Mouse (Mus musculus) lung, postnatal 10 days (tissue): ENCODE data around the gene Nf2.

Source experiments
- DNase-seq: peaks from one replicate; pipeline ENCODE4 v3.0.0; 2021

Gene Nf2

GRCm38 (mm10) chr11:4789691-4790090 lies 59.6 kb downstream of the Nf2 start:
- DNase-seq, result no peak

- peak; percentile 40 for DNase-seq
Measured at GRCm38 (mm10) chr11:4784629-4785142, 64.7 kb downstream of the Nf2 start.

- DNase-seq, result no peak
Measured at GRCm38 (mm10) chr11:4783116-4783515, 66.2 kb downstream of the Nf2 start.

- DNase-seq, result no peak
Measured at GRCm38 (mm10) chr11:4780927-4781326, 68.4 kb downstream of the Nf2 start.

- DNase-seq, result peak; percentile 70
Measured at GRCm38 (mm10) chr11:4772925-4773324, 76.4 kb downstream of the Nf2 start.

- DNase-seq, result no peak
Measured at GRCm38 (mm10) chr11:4771756-4772155, 77.6 kb downstream of the Nf2 start.

GRCm38 (mm10) chr11:4769881-4770280 lies 79.5 kb downstream of the Nf2 start:
- no peak for DNase-seq

- DNase-seq, result no peak
Measured at GRCm38 (mm10) chr11:4769293-4769692, 80.0 kb downstream of the Nf2 start.

GRCm38 (mm10) chr11:4768399-4768798 lies 80.9 kb downstream of the Nf2 start:
- no peak for DNase-seq

GRCm38 (mm10) chr11:4764476-4764875 lies 84.9 kb downstream of the Nf2 start:
- no peak for DNase-seq

GRCm38 (mm10) chr11:4763631-4764030 lies 85.7 kb downstream of the Nf2 start:
- no peak for DNase-seq

GRCm38 (mm10) chr11:4762511-4762910 lies 86.8 kb downstream of the Nf2 start:
- no peak for DNase-seq

GRCm38 (mm10) chr11:4761991-4762390 lies 87.3 kb downstream of the Nf2 start:
- no peak for DNase-seq

GRCm38 (mm10) chr11:4760438-4760837 lies 88.9 kb downstream of the Nf2 start:
- peak; percentile 56 for DNase-seq

- no peak for DNase-seq
Measured at GRCm38 (mm10) chr11:4757789-4758158, 91.6 kb downstream of the Nf2 start.

GRCm38 (mm10) chr11:4756984-4757788 lies 92.2 kb downstream of the Nf2 start:
- no peak for DNase-seq

GRCm38 (mm10) chr11:4756460-4756859 lies 92.9 kb downstream of the Nf2 start:
- no peak for DNase-seq

- no peak for DNase-seq
Measured at GRCm38 (mm10) chr11:4754867-4755266, 94.5 kb downstream of the Nf2 start.

GRCm38 (mm10) chr11:4754036-4754435 lies 95.3 kb downstream of the Nf2 start:
- no peak for DNase-seq

- DNase-seq, result no peak
Measured at GRCm38 (mm10) chr11:4752836-4753235, 96.5 kb downstream of the Nf2 start.

GRCm38 (mm10) chr11:4750263-4750662 lies 99.1 kb downstream of the Nf2 start:
- peak; percentile 84 for DNase-seq

- no peak for DNase-seq
Measured at GRCm38 (mm10) chr11:4747285-4747684, 102.1 kb downstream of the Nf2 start.

- DNase-seq, result no peak
Measured at GRCm38 (mm10) chr11:4746733-4747132, 102.6 kb downstream of the Nf2 start, which contains the start of gene Cabp7. Gene Cabp7, minus strand, starts transcription at chr11:4746778.

GRCm38 (mm10) chr11:4745969-4746368 lies 103.4 kb downstream of the Nf2 start:
- DNase-seq, result no peak

GRCm38 (mm10) chr11:4744691-4745090 lies 104.6 kb downstream of the Nf2 start:
- DNase-seq, result no peak
